Mouse (Mus musculus): Measurements from ENCODE around the gene P4ha2.

Gene P4ha2

GRCm38 (mm10) chr11:54107239-54107638 lies 7.3 kb downstream of the P4ha2 start:
- no peak for DNase-seq (ENCODE audit: low spot score)

GRCm38 (mm10) chr11:54108131-54108530 lies 8.2 kb downstream of the P4ha2 start:
- no peak for DNase-seq (ENCODE audit: low spot score)

- peak; percentile 29 for DNase-seq (ENCODE audit: low spot score)
Measured at GRCm38 (mm10) chr11:54108894-54109293, 9.0 kb downstream of the P4ha2 start.

GRCm38 (mm10) chr11:54111291-54111690 lies 11.4 kb downstream of the P4ha2 start:
- no peak for DNase-seq (ENCODE audit: low spot score)

- peak; percentile 62 for DNase-seq (ENCODE audit: low spot score)
Measured at GRCm38 (mm10) chr11:54111976-54112741, 12.3 kb downstream of the P4ha2 start.

GRCm38 (mm10) chr11:54112920-54113319 lies 13.0 kb downstream of the P4ha2 start:
- DNase-seq (ENCODE audit: low spot score) = peak; percentile 99

- DNase-seq (ENCODE audit: low spot score) = peak; percentile 38
Measured at GRCm38 (mm10) chr11:54113352-54113751, 13.5 kb downstream of the P4ha2 start.

GRCm38 (mm10) chr11:54114746-54115145 lies 14.9 kb downstream of the P4ha2 start:
- no peak for DNase-seq (ENCODE audit: low spot score)

- no peak for DNase-seq (ENCODE audit: low spot score)
Measured at GRCm38 (mm10) chr11:54115301-54115700, 15.4 kb downstream of the P4ha2 start.

- DNase-seq (ENCODE audit: low spot score) = peak; percentile 26
Measured at GRCm38 (mm10) chr11:54115911-54116310, 16.0 kb downstream of the P4ha2 start.

- DNase-seq (ENCODE audit: low spot score) = no peak
Measured at GRCm38 (mm10) chr11:54116406-54116805, 16.5 kb downstream of the P4ha2 start.

- no peak for DNase-seq (ENCODE audit: low spot score)
Measured at GRCm38 (mm10) chr11:54117096-54117495, 17.2 kb downstream of the P4ha2 start.

GRCm38 (mm10) chr11:54119126-54119525 lies 19.2 kb downstream of the P4ha2 start:
- no peak for DNase-seq (ENCODE audit: low spot score)

- no peak for DNase-seq (ENCODE audit: low spot score)
Measured at GRCm38 (mm10) chr11:54119740-54120360, 20.0 kb downstream of the P4ha2 start.

GRCm38 (mm10) chr11:54122416-54123264 lies 22.7 kb downstream of the P4ha2 start:
- peak; percentile 41 for DNase-seq (ENCODE audit: low spot score)

GRCm38 (mm10) chr11:54125982-54126648 lies 26.2 kb downstream of the P4ha2 start:
- DNase-seq (ENCODE audit: low spot score) = no peak

- DNase-seq (ENCODE audit: low spot score) = no peak
Measured at GRCm38 (mm10) chr11:54126654-54127374, 26.9 kb downstream of the P4ha2 start.

GRCm38 (mm10) chr11:54127397-54127796 lies 27.5 kb downstream of the P4ha2 start:
- DNase-seq (ENCODE audit: low spot score) = no peak

GRCm38 (mm10) chr11:54129955-54130354 lies 30.1 kb downstream of the P4ha2 start:
- DNase-seq (ENCODE audit: low spot score) = no peak

- no peak for DNase-seq (ENCODE audit: low spot score)
Measured at GRCm38 (mm10) chr11:54130721-54131120, 30.8 kb downstream of the P4ha2 start.

- no peak for DNase-seq (ENCODE audit: low spot score)
Measured at GRCm38 (mm10) chr11:54132290-54132689, 32.4 kb downstream of the P4ha2 start.

All from adipocyte (in vitro differentiated cells).